Mouse (Mus musculus) heart, embryonic 12.5 days (tissue): ENCODE data around the gene Inf2. TPM values are rescaled to one million over a fixed set of nuclear protein-coding genes. Genes with fewer than 3 reads are reported as not detected.
A peak's percentile ranks its signal among the peaks of the same experiment; 100 is the strongest.

Experiments
- ATAC-seq: fragments of 200-750 bp; cut with Nextera tagmentation; 2 replicates; pipeline ENCODE4 v1.8.0; 2017; ENCODE audit warnings: moderate TSS enrichment, moderate library complexity; ENCODE audit not compliant: insufficient number of reproducible peaks, low FRiP score
- H3K27ac ChIP-seq: fragments of 300-500 bp; sonication (generic); 2 replicates; pipeline ENCODE4 v1.5.1; 2016; ENCODE audit warnings: mild to moderate bottlenecking, moderate library complexity; ENCODE audit not compliant: poor library complexity, severe bottlenecking
- H3K27me3 ChIP-seq: fragments of 300-500 bp; sonication (generic); replicated peaks from 2 replicates; pipeline ENCODE4 v1.6.1; 2016; ENCODE audit warnings: mild to moderate bottlenecking, moderate library complexity
- H3K36me3 ChIP-seq: fragments of 300-500 bp; sonication (generic); 2 replicates; pipeline ENCODE4 v1.6.1; 2016; ENCODE audit warnings: mild to moderate bottlenecking, moderate library complexity
- H3K4me1 ChIP-seq: fragments of 300-500 bp; sonication (generic); replicated peaks from 2 replicates; pipeline ENCODE4 v1.6.1; 2016; ENCODE audit warnings: mild to moderate bottlenecking
- H3K4me2 ChIP-seq: fragments of 300-500 bp; sonication (generic); 2 replicates; pipeline ENCODE4 v1.6.1; 2016; ENCODE audit warnings: mild to moderate bottlenecking, moderate library complexity
- H3K4me3 ChIP-seq: fragments of 300-500 bp; sonication (generic); 2 replicates; pipeline ENCODE4 v1.5.1; 2016; ENCODE audit warnings: mild to moderate bottlenecking
- H3K9ac ChIP-seq: fragments of 300-500 bp; sonication (generic); 2 replicates; pipeline ENCODE4 v1.6.1; 2016; ENCODE audit warnings: mild to moderate bottlenecking, moderate library complexity
- H3K9me3 ChIP-seq: fragments of 300-500 bp; sonication (generic); replicated peaks from 2 replicates; pipeline ENCODE4 v1.6.1; 2016; ENCODE audit warnings: mild to moderate bottlenecking, moderate library complexity
- WGBS: fragments of 180-500 bp; shearing (Covaris S2); methylation state at CpG from one replicate; pipeline ENCODE4 v1.1.7; 2016; 5-methylcytosine and 5-hydroxymethylcytosine counted together
- polyA plus RNA-seq: library from polyadenylated mRNA; unstranded; fragments of >200 nt; fragmentation: Nextera tagmentation; extraction: Ambion mirVana; gene quantifications from 2 replicates; pipeline ENCODE4 v1.2.1, GENCODE M21; 2016

The Inf2 gene
- polyA plus RNA-seq = 2.2 and 3.5 TPM in 2 replicates

- Histone ChIP-seq H3K9me3 (no peaks in the 10 kb centered on the region), H3K9ac (peak within 1 kb of the TSS; percentile 72), H3K27me3 (peaks cover 18% of the 10 kb centered on the region), H3K4me1 (peaks cover 46% of the 10 kb centered on the region), H3K36me3 (no peaks in the 10 kb centered on the region), H3K4me2 (peak within 1 kb of the TSS; percentile 77), H3K27ac (peak within 1 kb of the TSS; percentile 35; the same call in 1 of the 2 replicates), H3K4me3 (peak within 1 kb of the TSS; percentile 59)
- under 1% methylated on average over 56 of the region's 60 CpGs for WGBS
- peak; percentile 91 for ATAC-seq
These were observed at the start of gene Inf2 for GRCm38 (mm10) chr12:112588426-112589256. TSS of gene Inf2 (plus strand) at chr12:112588784.

DNA sequence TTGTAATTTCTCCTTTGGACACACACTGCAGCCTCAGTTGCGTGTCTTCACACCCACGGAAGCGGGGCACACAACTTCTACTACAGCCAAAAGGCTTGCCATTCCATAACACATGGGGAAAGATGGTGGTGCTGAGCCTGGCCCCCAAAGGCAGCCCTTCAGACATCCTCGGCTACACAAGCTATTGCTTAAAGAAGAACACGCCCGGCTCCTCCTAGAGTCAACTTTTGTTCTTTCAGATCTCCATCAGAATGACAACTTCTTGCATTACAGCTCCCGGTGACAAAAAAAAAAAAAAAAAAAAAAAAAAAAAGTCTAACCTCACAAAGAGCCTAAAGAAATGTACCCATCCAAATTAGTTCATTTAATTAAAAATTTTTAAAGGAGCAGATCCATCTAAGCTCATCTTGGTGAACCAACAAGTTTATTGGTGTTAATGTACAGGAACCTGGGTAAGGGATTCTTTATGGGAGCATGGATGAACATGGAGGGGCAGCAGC lies 49.1 kb upstream of the Inf2 start:
- WGBS = 85% methylated on average over 7 of the region's 7 CpGs
- ATAC-seq = no peak

DNA sequence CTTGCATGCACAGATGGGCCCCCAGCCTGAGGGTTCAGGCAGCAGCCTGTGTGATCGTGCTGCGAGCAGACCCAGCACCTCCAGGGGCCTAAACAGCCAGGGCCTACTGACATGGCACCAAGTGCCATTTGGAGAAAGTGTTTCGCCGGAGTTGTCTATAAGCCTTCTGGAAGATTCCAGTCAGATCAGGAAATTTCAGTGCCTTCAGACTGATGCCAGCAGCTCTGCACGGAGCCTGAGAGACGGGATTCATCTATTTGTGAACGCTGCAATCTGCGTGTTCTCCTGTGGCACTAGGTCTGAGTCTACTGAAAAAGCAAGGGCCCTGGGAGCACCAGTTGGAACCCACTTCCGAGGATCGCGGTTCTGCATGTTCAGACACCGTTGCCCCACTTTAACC lies 48.3 kb upstream of the Inf2 start:
- no peak for ATAC-seq
- 89% methylated on average over 12 of the region's 12 CpGs for WGBS
- no peak overlapping the region for H3K27ac ChIP-seq
- H3K4me1 ChIP-seq = peaks cover 26% of the 10 kb centered on the region
- H3K9ac ChIP-seq = no peak overlapping the region
- no peak overlapping the region for H3K4me3 ChIP-seq
- H3K27me3 ChIP-seq = peaks cover 37% of the 10 kb centered on the region
- no peak overlapping the region for H3K4me2 ChIP-seq
- H3K36me3 ChIP-seq = no peaks in the 10 kb centered on the region
- H3K9me3 ChIP-seq = no peaks in the 10 kb centered on the region

More for the DNA sequence above, 49.1 kb upstream of the Inf2 start:
- Histone ChIP-seq H3K4me1 (peaks cover 22% of the 10 kb centered on the region), H3K4me3 (no peak overlapping the region), H3K36me3 (no peaks in the 10 kb centered on the region), H3K27me3 (peaks cover 38% of the 10 kb centered on the region), H3K27ac (no peak overlapping the region), H3K4me2 (no peak overlapping the region), H3K9ac (no peak overlapping the region), H3K9me3 (no peaks in the 10 kb centered on the region)

GRCm38 (mm10) chr12:112541483-112542091 lies 47.0 kb upstream of the Inf2 start:
- WGBS = 41% methylated on average over 8 of the region's 8 CpGs
- Histone ChIP-seq H3K27ac (no peak overlapping the region), H3K4me2 (no peak overlapping the region), H3K36me3 (no peaks in the 10 kb centered on the region), H3K9me3 (no peaks in the 10 kb centered on the region), H3K9ac (no peak overlapping the region), H3K4me1 (peaks cover 27% of the 10 kb centered on the region), H3K4me3 (no peak overlapping the region), H3K27me3 (peaks cover 40% of the 10 kb centered on the region)
- no peak for ATAC-seq

DNA sequence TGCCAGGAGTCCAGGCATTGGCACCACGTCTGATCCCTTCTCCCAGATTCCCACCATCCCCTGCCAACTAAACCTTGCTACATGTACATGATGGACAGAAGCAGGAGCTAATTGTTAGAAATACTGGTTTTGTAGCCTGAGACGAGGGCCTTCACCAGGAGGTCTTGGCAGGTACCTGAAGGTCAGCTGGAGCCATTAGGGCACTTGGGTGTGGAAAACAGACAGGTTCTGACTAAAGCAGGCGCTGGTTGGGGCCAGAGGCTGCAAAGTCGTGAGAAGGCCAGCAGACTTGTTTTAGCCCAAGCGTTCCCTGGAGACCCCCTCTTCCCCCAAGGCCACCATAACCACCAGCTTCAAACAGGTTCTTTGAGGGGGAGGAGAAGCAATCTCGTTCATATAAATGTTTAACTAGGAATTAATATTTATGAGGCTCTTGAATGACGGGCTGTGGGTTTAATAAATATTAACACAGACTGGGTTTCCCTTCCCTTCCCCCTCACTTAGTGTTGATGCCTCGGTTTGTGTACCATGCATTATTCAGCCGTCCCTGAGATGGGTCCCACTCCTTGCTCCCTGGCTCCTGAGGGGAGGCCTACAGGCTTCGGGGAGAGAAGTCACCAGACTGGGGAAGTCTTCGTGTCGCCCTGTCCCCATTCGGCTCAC lies 46.2 kb upstream of the Inf2 start:
- no peaks in the 10 kb centered on the region for H3K9me3 ChIP-seq
- no peak overlapping the region for H3K9ac ChIP-seq
- no peak overlapping the region for H3K4me2 ChIP-seq
- no peak for ATAC-seq
- peaks cover 39% of the 10 kb centered on the region for H3K27me3 ChIP-seq
- no peaks in the 10 kb centered on the region for H3K36me3 ChIP-seq
- WGBS = 74% methylated on average over 13 of the region's 13 CpGs
- peaks cover 27% of the 10 kb centered on the region for H3K4me1 ChIP-seq
- H3K4me3 ChIP-seq = no peak overlapping the region
- no peak overlapping the region for H3K27ac ChIP-seq

DNA sequence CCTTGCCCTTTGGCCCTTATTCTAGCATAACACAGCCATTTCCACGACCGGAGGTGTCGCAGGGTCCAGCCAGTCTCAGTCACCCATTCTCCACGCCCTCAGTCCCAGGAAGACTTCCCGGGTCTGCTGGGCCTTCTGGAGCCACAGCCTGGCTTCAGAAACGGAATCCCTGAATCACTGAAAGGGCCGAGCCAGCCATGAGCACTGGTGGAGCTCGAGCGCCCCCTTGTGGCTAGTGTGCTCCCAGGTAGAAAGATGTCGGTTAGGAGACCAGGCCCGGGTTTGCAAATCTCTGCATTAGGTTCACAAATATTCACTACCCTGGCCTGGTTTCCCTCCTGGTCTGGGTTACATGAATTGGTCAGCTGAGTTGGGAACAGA lies 45.7 kb upstream of the Inf2 start:
- Histone ChIP-seq H3K4me3 (no peak overlapping the region), H3K4me1 (peaks cover 27% of the 10 kb centered on the region), H3K4me2 (no peak overlapping the region), H3K27ac (no peak overlapping the region), H3K27me3 (peaks cover 39% of the 10 kb centered on the region), H3K9me3 (no peaks in the 10 kb centered on the region), H3K36me3 (no peaks in the 10 kb centered on the region), H3K9ac (no peak overlapping the region)
- 6% methylated on average over 11 of the region's 11 CpGs for WGBS
- peak; percentile 60 for ATAC-seq

DNA sequence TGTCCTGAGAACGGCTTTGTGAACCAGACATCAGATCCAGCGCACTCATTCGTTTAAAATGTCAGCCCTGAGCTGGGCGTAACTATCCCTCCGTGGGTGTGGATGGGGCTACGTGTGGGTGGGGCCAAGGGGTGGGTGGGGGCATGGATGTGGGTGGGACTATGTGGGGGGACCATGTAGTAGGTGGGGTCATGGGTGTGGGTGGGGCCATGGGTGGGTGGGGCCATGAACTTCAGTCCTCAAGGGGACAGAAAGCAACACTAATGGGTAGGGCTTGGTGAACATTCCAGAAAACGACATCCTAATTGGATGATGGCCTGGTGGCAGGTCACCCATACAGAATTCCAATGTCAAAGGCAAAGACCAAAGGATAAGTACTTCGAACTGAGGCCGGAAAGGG lies 44.6 kb upstream of the Inf2 start:
- no peak overlapping the region for H3K27ac ChIP-seq
- WGBS = 69% methylated on average over 9 of the region's 9 CpGs
- no peak overlapping the region for H3K9ac ChIP-seq
- no peak overlapping the region for H3K4me2 ChIP-seq
- H3K27me3 ChIP-seq = peaks cover 31% of the 10 kb centered on the region; the same call in 1 of the 2 replicates
- no peaks in the 10 kb centered on the region for H3K9me3 ChIP-seq
- no peak for ATAC-seq
- peaks cover 27% of the 10 kb centered on the region for H3K4me1 ChIP-seq
- no peaks in the 10 kb centered on the region for H3K36me3 ChIP-seq
- no peak overlapping the region for H3K4me3 ChIP-seq

DNA sequence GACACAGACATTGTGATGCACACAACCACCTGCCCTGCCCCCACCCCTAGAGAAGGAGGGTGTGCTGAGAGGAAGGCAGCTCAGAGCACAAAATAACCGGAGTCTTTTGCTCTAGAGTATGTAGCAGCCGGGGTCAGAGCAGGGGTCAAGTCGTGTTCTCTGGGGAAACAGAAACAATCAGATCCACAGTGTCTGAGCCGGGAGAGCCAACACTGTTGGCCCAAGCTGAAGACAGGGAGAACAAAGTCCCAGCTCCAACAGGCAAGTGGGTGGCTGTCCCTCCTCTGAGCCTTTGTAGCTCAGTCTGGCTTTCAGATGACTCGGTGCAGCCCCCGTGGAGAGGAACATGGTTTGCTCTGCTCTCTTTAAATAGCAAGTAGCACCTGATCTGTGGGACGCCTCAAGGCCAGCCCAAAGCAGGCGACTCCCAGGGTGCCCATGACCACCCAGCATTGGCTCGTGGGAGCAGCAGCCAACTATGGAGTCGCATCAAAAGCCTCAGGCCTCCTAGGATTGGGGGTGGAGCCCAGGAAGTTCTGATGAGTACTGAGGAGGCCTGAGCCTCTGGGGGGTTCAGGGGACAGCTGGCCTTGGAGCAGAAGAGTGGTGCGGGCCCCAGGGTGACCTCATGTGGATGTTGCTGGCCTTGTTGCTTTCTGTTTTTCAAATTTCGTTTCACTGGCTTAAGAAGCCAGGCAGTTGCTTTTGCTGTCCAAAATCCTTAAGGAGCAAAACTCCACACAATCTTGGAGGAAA lies 43.5 kb upstream of the Inf2 start:
- WGBS = 34% methylated on average over 12 of the region's 12 CpGs
- H3K9me3 ChIP-seq = no peaks in the 10 kb centered on the region
- no peak overlapping the region for H3K9ac ChIP-seq
- H3K27ac ChIP-seq = no peak overlapping the region
- no peak overlapping the region for H3K4me2 ChIP-seq
- H3K27me3 ChIP-seq = peaks cover 26% of the 10 kb centered on the region; the same call in 1 of the 2 replicates
- H3K36me3 ChIP-seq = no peaks in the 10 kb centered on the region
- no peak for ATAC-seq
- peaks cover 27% of the 10 kb centered on the region for H3K4me1 ChIP-seq
- H3K4me3 ChIP-seq = no peak overlapping the region

- H3K4me2 ChIP-seq = no peak overlapping the region
- H3K36me3 ChIP-seq = no peaks in the 10 kb centered on the region
- no peak overlapping the region for H3K9ac ChIP-seq
- H3K4me3 ChIP-seq = no peak overlapping the region
- no peak overlapping the region for H3K27ac ChIP-seq
- peaks cover 22% of the 10 kb centered on the region for H3K4me1 ChIP-seq
- ATAC-seq = no peak
- 90% methylated on average over 8 of the region's 8 CpGs for WGBS
- H3K27me3 ChIP-seq = peaks cover 26% of the 10 kb centered on the region; the same call in 1 of the 2 replicates
- H3K9me3 ChIP-seq = no peaks in the 10 kb centered on the region
These were observed 42.5 kb upstream of the Inf2 start for GRCm38 (mm10) chr12:112546110-112546509.

DNA sequence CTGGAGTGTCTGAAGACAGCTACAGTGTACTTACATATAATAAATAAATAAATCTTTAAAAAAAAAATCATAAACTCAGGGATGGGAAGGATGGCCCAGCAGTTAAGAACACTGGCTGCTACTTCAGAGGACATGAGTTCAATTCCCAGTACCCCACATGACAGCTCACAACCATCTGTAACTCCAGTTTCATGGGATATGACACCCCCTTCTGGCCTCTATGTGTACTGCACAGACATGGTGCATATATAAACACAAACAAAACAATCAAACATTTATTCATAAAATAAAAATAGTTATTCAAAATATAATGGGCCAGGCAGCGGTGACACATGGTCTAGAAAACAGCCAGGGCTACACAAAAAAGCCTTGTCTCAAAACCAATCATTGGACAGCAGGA lies 39.3 kb upstream of the Inf2 start:
- no peak overlapping the region for H3K27ac ChIP-seq
- peaks cover 12% of the 10 kb centered on the region; the same call in 1 of the 2 replicates for H3K27me3 ChIP-seq

More for the DNA sequence above, 39.3 kb upstream of the Inf2 start:
- Histone ChIP-seq H3K4me2 (no peak overlapping the region), H3K36me3 (no peaks in the 10 kb centered on the region), H3K9me3 (no peaks in the 10 kb centered on the region), H3K4me1 (0 out of 2 replicates have a peak, but pooled peaks cover 10% of the 10 kb centered on the region), H3K4me3 (no peak overlapping the region), H3K9ac (no peak overlapping the region)
- ATAC-seq = no peak
- WGBS = 88% methylated on average over 1 of the region's 1 CpGs
